Mouse (Mus musculus) T-helper 1 cell (primary cell): ENCODE measurements around the gene Lrrfip1.

ENCODE experiments used
- in situ Hi-C: fragments of 300-600 bp; cut with MboI, MseI; formaldehyde crosslinking; loops from one replicate; pipeline ENCODE4 v1.15.1; 2025; ENCODE audit warnings: high pct_unique_total_duplicates

Gene Lrrfip1

DNA sequence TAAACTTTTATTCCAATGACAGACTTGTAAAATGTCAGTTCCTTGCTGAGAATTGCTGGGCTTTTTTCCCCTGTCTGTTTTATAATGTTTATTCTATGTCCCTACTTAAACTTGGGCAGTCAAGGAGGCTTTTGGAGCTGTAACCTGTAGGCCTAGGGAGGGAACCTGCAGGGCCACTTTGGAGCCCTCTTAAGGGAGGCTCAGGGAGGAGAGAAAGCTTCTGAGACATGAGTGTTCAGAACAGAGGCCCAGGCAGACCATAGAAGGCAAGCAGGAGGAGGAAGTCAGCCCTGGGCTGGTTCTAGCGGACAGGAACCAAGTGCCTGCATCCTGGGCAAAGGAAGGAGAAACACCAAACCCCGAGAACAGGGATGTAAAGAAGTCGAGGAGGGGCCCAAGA lies 56.3 kb downstream of the Lrrfip1 start:
- in situ Hi-C loops, result loop anchor here (5.0 kb wide), 1 partner anchor 37 kb away; no protein-coding TSS in a partner anchor

GRCm38 (mm10) chr1:91055744-91056143 lies 57.2 kb downstream of the Lrrfip1 start:
- in situ Hi-C loops, result loop anchor here (5.0 kb wide), 1 partner anchor 37 kb away; no protein-coding TSS in a partner anchor

DNA sequence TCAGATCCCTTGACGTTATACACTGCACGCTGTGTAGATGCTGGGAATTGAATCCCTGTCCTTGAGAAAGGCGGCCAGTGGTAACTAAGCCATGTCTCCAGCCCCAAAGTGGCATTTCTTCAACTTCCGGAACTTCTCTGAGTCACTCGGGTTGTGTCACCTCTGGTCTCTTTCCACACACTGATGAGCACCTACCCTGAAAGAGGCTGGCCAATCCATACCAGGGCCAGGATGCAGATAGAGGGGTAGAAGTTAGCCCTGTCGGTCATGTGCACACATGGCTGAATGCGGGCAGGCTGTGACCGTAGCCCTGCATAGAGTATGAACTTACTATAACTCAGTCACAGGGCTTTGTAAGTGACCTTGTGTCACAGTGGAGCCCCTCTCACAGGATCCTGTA lies 57.9 kb downstream of the Lrrfip1 start:
- in situ Hi-C loops, result loop anchor here (5.0 kb wide), 1 partner anchor 36 kb away; no protein-coding TSS in a partner anchor

DNA sequence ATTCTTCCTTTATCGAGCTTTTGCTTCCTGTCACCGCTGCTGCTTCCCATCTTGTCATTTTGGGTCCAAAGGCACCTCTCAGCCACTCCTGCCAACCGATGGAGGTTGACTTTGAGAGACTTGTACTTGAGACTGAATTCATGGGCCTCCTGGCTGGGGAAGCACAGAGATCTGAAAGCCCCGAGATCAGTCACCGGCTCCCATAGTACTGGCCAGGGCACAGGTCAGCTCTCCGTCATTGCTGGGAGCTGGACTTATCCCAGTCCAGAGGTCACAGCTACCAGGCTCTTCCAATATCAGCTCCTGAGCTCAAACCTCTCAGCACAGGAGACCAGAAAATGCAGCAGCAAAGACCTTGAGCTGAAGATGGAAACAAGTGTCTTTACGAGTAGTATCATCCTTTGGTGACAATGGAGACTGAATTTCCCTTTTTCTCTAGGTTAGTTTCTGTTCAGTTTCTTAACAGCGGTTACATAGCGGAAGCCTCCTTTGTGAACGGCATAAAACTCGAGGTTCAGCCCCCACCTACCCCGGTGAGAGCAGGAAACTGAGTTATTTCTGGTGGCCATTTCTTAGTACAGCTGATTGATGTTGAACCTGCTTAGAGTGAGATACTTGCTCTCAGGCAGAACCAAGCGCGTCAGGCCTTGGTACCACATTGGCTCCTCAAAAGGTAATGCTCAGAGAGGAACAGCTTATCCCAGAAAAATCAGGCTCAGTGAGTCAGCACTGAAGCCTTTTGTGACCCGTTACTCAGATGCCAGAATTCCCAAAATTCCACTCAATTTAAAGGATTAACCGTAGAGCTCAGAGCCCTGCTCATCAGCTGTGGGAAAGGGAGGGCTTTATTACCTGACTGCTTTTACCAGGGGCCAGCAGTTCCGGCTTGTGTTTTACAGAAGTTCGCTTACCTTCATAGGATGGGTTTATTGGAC lies 59.0 kb downstream of the Lrrfip1 start:
- in situ Hi-C loops, result loop anchor here (5.0 kb wide), 1 partner anchor 35 kb away; no protein-coding TSS in a partner anchor

GRCm38 (mm10) chr1:91058251-91058650 lies 59.7 kb downstream of the Lrrfip1 start:
- in situ Hi-C loops, result loop anchor here (5.0 kb wide), 1 partner anchor 34 kb away; no protein-coding TSS in a partner anchor

GRCm38 (mm10) chr1:91059792-91060604 lies 61.5 kb downstream of the Lrrfip1 start:
- in situ Hi-C loops, result loop anchor here (5.0 to 10.0 kb wide), 2 partner anchors 32 to 1395 kb away; no protein-coding TSS in a partner anchor

- in situ Hi-C loops, result loop anchor here (10.0 kb wide), 1 partner anchor 1394 kb away; no protein-coding TSS in a partner anchor
Measured at GRCm38 (mm10) chr1:91061105-91061504, 62.6 kb downstream of the Lrrfip1 start.

- in situ Hi-C loops, result loop anchor here (10.0 kb wide), 1 partner anchor 1392 kb away; no protein-coding TSS in a partner anchor
Measured at GRCm38 (mm10) chr1:91062363-91062762, 63.8 kb downstream of the Lrrfip1 start.

GRCm38 (mm10) chr1:91064053-91064452 lies 65.5 kb downstream of the Lrrfip1 start:
- in situ Hi-C loops, result loop anchor here (10.0 kb wide), 1 partner anchor 1391 kb away; no protein-coding TSS in a partner anchor

DNA sequence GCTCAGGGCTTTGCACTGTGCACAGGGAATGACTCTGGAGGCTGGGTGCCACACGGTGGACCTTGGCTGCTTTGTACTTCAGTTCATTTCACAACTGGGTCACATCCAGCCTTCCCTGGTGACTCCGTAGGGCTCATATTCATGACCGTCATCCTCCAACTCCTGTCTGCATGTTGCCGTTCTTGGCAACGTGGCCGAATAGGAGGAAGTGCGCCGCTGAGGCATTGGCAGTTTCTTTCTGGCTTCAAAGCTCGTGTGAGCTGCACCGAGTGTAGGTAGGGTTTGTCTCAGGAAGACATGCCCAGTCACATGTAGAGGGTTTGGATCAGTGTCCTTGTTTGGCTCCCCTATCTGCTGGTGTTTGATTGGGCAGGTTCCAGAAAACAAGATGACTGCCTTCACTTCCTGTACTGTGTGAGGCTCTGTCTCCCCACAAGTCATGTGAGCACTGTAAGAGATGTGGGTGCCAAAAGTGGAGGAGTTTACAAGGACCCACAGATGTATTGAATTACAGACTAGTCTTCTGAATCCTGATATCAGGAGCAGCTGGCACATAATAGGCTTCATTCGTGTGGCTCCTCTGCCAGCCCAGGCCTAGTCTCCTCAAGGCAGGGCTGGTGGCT lies 66.5 kb downstream of the Lrrfip1 start:
- in situ Hi-C loops, result loop anchor here (10.0 kb wide), 1 partner anchor 1390 kb away; no protein-coding TSS in a partner anchor

GRCm38 (mm10) chr1:91066061-91066460 lies 67.5 kb downstream of the Lrrfip1 start:
- in situ Hi-C loops, result loop anchor here (10.0 kb wide), 1 partner anchor 1389 kb away; no protein-coding TSS in a partner anchor

DNA sequence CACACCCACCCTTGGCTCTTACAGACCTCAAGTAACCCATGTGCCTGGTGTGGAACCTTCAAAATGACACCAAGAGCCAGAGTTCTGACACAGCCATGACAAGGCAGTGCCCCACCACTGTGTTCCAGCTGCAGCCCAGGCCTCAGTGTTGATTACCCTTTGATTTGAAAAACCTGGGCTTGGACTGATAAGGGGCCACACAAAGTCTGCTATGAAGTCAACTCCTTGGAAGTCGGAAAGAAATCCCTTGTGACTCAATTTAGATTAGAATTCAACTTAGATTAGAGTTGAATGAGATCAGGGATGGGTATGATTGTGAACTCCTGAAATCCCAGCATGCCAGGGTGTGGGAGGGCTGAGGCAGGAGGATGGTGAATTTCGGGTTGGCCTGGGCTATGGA lies 68.1 kb downstream of the Lrrfip1 start:
- in situ Hi-C loops, result loop anchor here (10.0 kb wide), 1 partner anchor 1388 kb away; no protein-coding TSS in a partner anchor

DNA sequence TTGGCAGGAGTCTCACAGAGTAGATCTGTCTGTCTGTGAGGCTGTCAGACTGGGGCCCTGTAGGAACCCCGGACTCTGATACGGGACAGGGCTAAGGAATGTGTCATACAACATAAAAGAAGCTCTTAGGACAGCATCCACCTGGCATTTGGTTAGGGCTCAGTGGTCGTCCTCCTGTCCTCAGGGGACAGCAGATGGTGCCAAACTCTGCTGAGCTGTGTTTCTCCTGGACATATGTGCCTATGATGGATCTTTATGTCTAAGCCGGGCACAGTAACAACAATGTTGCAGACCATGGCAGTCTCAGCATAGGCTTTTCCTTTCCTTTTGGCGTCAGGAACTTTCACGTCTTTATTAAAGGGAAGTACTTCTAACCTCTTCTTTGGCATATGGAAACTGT lies 69.2 kb downstream of the Lrrfip1 start:
- in situ Hi-C loops, result loop anchor here (10.0 kb wide), 1 partner anchor 1387 kb away; no protein-coding TSS in a partner anchor

GRCm38 (mm10) chr1:91069575-91069974 lies 71.0 kb downstream of the Lrrfip1 start:
- in situ Hi-C loops, result loop anchor here (10.0 kb wide), 1 partner anchor 1385 kb away; no protein-coding TSS in a partner anchor

DNA sequence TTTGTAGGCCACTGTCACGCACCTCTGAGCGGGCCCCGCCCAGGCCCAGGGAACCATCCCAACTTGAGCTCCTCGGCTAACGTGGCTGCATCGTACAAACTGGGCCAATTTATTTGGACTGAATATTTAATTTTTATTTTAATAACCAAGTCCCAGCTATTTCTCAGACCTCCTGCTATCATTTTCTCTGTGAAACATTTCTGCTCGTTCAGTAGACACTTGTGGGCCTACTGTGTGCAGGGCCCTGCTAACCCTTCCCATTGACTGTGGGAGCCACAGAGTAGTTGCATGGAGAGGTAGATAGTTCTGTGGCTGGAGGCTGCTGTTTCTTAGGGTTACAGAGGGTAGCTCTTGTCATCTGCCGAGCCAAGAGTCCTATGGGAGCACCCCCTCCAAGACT lies 72.0 kb downstream of the Lrrfip1 start:
- in situ Hi-C loops, result no loop called here

GRCm38 (mm10) chr1:91071671-91072290 lies 73.2 kb downstream of the Lrrfip1 start:
- in situ Hi-C loops, result no loop called here

DNA sequence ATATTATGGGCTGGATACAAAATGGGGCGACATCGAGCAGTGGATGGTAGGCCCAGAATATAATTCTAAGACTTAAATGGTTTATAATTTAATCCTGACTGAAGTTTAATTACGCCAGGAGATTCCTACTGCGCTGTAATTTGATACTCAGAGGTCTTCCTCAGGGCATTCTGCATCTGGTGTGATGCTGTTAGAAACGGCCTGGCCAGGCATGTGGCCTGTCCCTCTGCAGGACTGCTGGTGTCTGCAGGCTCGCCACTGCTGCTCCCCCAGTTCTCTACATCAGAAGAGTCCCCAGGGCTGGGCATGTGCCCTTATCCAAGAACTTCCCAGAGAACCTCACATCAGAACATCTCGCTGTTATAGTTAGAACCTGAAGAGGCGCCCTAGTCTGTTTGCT lies 78.4 kb downstream of the Lrrfip1 start:
- in situ Hi-C loops, result no loop called here

DNA sequence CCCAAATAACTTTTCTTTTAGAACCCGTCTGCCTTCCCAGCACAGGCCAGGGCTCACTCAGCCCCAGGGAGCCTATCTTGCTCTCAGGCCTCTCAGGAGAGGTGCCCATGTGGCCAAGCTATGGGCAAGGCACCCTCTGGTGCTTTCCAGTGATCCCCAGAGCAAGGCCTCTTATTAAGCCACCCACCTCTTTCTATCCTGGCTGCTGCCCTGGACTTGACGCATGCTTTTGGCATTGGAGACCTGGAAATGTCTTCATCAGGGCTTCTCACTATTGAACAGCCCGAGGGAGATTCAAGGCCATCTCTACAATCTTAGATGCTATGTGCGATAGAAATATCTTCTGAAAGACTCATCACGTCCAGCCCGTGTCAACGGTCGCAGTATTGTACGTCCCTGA lies 78.9 kb downstream of the Lrrfip1 start:
- in situ Hi-C loops, result no loop called here

DNA sequence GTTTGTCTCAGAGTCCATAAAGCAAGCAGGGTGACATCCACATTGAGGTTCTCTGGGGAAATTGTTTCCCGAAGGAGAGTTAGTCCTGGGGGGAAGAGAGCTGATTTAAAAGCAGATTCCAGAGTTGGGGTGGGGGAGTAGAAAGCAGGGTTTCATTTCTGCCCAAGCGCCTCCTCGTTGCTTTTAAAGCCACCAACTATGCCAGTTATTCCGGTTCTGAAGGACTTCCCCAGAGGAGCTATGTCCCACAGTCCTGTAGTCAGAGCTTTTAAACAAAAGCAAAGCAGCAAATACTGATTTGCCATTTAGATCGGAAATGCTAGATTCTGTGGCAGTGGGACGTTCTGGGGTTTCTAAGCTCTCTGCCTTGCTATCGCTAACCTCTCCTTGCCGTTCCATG lies 79.4 kb downstream of the Lrrfip1 start:
- in situ Hi-C loops, result no loop called here

GRCm38 (mm10) chr1:91079740-91080422 lies 81.3 kb downstream of the Lrrfip1 start:
- in situ Hi-C loops, result no loop called here
